Mouse (Mus musculus): ENCODE results near the gene Prss41.
"Not testable (repeated sequence)": the region's sequence is repeated elsewhere in the genome, so short reads cannot be mapped to it uniquely, and the experiment has no call there.

Prss41 gene

DNA sequence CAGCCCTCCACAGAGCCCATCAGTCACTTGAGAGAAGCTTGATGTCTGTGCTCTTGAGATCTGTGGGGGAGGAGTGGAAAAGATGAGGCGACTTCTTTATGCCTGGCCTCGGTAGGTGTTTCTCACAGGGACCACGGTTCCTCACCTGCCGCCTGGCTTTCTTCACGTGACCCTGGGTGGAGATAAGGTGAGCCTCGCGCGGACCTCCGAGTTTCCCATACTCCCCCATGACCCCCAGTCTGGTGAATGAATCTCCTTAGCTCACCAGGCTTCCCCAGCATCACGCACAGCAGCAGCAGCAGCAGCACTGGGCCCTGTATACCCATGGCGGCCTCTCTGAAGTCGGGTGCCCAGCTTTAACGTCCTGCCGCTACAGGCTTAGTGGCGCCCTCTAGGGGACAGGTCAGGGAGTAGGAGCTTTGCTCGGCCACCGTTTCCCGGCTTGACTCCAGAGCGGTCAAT lies at the start of gene Prss41, which contains the start of gene Prss32:
TSS of gene Prss41 (minus strand) at position 361 of the 462 bp plus-strand sequence.
TSS of gene Prss32 (plus strand) at position 44 of the 462 bp plus-strand sequence.
- peak; percentile 42 to 57 for DNase-seq (ENCODE audit: low spot score in 2 of 2)

- DNase-seq (ENCODE audit: low spot score in 2 of 2) = not testable (repeated sequence)
Measured at GRCm38 (mm10) chr17:23880576-23880975, 36.6 kb upstream of the Prss41 start, which contains the start of the genes Dcpp1 and Dcpp2. Dcpp1 (plus strand) TSS chr17:23880876. Dcpp2 (plus strand) TSS chr17:23880880.

DNA sequence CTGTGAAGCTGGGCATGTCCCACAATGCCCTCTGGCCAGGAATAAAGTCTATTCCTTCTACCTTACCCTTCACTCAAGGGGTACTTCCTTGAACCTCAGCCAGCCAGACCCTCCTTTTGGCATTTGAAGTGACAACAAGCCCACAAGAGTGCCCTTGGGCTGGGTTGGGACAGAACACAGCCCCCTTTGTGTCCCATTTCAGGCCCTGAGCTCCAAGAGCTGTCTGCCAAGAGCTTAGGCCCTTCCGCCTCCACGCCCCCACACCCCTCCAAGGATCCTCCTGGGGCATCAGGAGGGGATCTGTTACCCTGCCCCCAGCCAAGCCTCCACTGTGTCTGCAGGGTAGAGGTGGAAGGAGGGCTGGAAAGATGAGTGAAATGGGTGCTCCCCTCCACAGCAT lies 33.2 kb upstream of the Prss41 start:
- DNase-seq (ENCODE audit: low spot score in 2 of 2) = no peak

GRCm38 (mm10) chr17:23876741-23877140 lies 32.8 kb upstream of the Prss41 start:
- DNase-seq (ENCODE audit: low spot score in 2 of 2) = no peak

GRCm38 (mm10) chr17:23873884-23874856 lies 30.2 kb upstream of the Prss41 start:
- no peak for DNase-seq (ENCODE audit: low spot score in 2 of 2)

DNA sequence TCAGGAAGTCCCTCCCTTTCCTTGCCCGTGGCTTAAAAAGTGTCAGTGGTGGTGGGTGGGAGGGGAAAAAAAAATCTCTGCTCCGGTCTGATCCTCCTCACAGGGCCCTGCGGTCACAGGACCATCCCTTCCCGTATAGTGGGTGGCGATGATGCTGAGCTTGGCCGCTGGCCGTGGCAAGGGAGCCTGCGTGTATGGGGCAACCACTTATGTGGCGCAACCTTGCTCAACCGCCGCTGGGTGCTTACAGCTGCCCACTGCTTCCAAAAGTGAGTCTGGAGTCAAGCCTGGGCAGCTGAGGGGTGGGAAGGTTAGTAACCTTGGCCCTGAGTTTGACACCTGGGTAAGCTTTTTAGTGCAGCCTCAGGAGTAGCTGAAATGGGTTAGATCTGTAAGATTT lies 24.5 kb upstream of the Prss41 start:
- DNase-seq (ENCODE audit: low spot score in 2 of 2) = no peak

- DNase-seq (ENCODE audit: low spot score in 2 of 2) = no peak
Measured at GRCm38 (mm10) chr17:23867756-23868155, 23.8 kb upstream of the Prss41 start, which contains the start of gene Prss21. Prss21 (plus strand) TSS chr17:23868056.

DNA sequence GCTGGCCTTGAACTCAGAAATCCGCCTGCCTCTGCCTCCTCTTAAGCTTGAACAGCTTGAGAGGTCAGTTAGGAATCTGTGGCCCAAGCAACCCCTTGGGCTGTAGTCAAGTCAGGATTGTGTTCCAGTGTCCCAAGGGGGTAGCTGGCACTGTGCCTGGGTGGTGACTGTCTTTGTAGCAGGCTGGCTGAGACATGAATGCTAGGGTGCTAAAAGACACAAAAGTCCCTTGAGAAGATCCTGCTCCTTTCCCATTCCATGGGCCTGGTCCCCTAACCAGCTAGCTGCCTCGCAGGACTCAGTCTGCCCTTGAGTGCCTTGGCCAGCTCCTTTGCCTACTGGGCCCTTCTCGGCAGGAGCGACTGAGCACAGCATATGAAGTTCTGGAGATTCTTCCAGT lies 19.0 kb upstream of the Prss41 start:
- DNase-seq (ENCODE audit: low spot score in 2 of 2) = no peak

DNA sequence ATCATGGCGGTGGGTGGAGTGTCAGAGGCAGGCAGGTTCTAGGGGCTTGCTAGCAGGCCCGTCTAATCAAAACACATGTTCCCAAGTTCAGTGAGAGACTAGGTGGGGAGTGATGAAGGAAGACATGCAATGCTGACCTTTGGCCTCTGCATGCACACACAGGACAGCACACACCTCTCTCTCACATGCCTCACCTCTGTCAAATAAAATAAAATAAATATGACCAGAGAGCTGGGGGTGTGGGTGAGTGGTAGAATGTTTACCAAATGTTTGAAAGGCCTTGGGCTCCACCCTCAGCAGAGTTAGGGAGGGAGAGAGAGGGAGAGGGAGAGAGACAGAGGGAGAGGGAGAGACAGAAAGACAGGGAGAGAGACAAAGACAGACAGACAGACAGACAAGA lies 13.9 kb upstream of the Prss41 start:
- no peak for DNase-seq (ENCODE audit: low spot score in 2 of 2)

DNA sequence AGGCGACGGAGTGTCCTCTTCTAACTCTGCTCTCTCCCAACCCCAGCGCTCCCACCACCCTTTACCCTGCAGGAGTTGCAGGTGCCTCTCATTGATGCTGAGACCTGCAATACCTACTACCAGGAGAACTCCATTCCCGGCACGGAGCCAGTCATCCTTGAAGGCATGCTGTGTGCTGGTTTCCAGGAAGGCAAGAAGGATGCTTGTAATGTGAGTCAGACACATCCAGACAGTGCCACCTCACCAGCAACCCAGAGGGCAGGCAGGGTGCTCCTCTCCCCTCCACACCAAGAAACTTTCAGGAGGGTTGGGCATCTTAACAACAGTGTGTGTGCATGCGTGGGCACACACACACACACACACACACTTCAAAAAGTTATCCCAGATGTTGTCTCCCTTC lies 13.2 kb upstream of the Prss41 start:
- no peak for DNase-seq (ENCODE audit: low spot score in 2 of 2)

DNA sequence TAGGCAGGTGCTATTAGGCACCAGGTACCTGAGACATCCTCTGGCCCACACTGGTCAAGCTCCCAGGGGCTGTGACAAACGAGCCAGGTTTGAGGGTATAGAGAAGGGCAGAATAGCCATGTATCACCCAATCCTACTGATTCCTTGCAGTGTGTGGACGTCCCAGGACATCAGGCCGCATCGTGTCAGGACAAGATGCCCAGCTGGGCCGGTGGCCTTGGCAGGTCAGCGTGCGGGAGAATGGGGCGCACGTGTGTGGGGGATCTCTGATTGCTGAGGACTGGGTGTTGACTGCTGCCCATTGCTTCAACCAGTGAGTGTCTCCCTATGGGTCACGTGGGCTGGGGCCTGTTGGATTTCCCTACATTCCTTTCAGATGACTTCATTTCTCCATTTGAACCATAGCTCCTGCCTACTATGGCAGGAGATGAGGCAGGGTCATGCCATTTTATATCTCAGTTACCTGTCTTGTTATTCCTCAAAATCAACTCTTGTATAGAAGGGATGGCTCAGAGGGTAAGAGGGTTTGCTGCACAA lies 10.3 kb upstream of the Prss41 start:
- DNase-seq (ENCODE audit: low spot score in 2 of 2) = no peak

GRCm38 (mm10) chr17:23853292-23853691 lies 9.3 kb upstream of the Prss41 start:
- DNase-seq (ENCODE audit: low spot score in 2 of 2) = peak; percentile 34 to 46

DNA sequence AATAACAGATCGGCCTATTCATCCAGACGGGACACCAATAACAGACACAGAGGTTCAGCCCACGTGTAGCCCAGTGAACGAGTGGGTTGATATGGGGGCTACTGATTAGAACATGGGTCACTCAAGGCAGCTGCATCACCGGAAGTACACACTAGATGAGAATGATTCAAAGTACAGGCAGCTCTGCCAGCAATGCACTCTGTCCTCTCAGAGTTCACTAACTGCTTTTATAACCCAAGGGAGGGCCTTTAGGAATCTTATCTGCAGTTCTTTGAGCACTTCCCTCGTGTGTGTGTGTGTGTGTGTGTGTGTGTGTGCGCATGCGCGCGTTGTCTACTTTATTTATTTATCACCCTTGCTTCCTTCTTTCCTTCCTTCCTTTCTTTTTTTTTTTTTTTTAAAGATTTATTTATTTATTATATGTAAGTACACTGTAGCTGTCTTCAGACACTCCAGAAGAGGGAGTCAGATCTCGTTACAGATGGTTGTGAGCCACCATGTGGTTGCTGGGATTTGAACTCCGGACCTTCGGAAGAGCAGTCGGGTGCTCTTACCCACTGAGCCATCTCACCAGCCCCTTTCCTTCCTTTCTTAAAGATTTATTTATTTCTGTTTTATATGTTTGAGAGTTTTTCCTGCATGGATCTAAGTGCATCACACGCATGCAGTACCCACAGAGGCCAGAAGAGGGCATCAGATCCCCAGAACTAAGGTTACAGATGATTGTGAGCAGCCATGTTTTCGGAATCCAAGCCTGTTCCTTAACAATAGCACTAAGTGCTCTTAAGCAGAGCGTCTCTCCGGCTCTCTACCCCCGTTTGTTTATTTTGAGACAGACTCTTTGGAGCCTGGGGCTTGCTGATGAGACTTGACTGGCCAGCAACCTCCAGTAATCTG lies 7.1 kb upstream of the Prss41 start:
- peak in 1 of 2 experiments; percentile 28 for DNase-seq (ENCODE audit: low spot score in 2 of 2)

- no peak for DNase-seq (ENCODE audit: low spot score in 2 of 2)
Measured at GRCm38 (mm10) chr17:23850028-23850427, 6.1 kb upstream of the Prss41 start.

DNA sequence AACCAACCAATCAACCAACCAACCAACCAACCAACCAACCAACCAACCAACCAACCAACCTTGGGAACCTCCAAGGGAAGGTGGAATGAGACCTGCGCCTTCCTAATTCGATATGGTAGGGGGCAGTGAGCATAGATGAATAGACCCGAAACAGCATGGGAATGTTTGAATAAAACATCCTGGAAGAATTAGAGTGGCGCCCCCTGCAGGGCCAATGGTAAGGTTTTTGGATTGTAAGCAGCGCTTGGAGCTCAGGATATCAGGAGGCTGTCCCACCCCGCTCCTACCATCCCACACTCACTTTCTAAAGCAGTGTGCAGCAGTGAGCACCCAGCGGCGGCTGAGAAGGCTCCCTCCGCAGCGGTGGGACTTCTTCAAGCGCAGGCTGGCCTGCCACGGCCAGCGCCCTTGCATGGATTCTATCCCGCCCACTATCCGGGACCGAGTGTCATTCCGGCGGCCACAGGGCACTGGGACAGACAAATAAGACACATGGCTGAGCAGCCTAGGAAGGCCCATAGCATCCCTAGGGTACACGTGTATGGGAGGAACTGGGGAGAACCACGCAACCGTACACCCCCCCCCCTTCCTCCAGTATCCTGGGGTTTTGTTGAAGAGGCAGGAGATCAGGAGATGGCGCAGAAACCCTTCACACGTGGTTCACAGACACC lies 696 bp downstream of the Prss41 start:
- no peak for DNase-seq (ENCODE audit: low spot score in 2 of 2)

DNA sequence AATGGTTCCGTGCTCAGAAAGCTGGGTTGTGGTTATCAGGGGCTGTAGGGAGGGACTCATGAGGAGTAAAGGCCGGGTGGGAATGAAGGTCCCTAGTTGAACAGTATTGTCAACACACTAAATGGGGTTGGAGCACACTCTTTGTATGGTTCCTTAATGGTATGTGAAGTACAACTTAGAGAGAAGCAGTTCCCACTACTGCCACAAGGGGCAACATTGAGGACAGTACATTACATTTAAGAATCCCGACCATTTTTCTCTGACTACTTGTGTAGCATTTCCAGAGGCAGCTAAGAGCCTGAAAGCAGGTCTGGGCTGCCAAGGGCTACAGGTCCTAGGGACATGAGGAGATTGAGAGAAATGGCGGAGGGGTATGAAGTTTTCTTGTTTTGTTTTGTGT lies 2.8 kb downstream of the Prss41 start:
- peak; percentile 32 to 56 for DNase-seq (ENCODE audit: low spot score in 2 of 2)

- DNase-seq (ENCODE audit: low spot score in 2 of 2) = no peak
Measured at GRCm38 (mm10) chr17:23836006-23836575, 7.9 kb downstream of the Prss41 start, which contains the start of gene Prss33. Prss33 (minus strand) TSS chr17:23836056.

DNA sequence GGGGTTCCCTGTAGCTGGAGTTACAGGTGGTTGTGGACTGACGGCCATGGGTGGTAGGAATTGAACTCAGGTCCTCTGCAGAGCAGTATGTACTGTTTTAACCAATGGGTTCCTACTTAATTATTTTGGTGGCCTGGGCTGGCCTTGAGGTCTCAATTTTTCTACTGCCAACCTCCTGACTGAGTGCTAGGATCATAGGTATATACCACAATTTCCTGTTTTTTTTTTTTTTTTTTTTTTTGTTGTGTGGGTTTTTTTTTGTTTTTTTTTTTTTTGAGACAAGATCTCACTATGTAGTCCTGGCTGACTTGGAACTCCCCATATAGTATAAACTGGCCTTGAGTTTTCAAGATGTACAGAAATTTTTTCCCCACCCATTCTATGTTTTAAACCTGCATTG lies 12.8 kb downstream of the Prss41 start:
- DNase-seq (ENCODE audit: low spot score in 2 of 2) = no peak

GRCm38 (mm10) chr17:23829064-23829619 lies 14.8 kb downstream of the Prss41 start, which contains the start of gene Elob:
Elob (minus strand) TSS chr17:23829136.
- peak; percentile 81 to 86 for DNase-seq (ENCODE audit: low spot score in 2 of 2)

Measured in spleen, postnatal 36 days (tissue).